Mouse (Mus musculus): ENCODE results near the gene Rpl35a. TPM values are rescaled to one million over a fixed set of nuclear protein-coding genes. Genes with fewer than 3 reads are reported as not detected.

Rpl35a gene
- total and polyA plus RNA-seq, 2 experiments from 2014 or later = 447 to 710 TPM

GRCm38 (mm10) chr16:33076078-33076477 is 19.8 kb downstream of the Rpl35a start:
- 80% methylated on average over 6 of the region's 6 CpGs for WGBS
- no peak for TF ChIP-seq CTCF (IDR thresholded peaks at IDR 0.05)
- Histone ChIP-seq H3K4me2 (ENCODE audit: low read depth, low read length, poor library complexity, severe bottlenecking) (no peak overlapping the region), H3K9ac (replicated peaks; ENCODE audit: low read length, poor library complexity, severe bottlenecking) (no peak overlapping the region), H3K9me3 (ENCODE audit: low read length) (no peaks in the 10 kb centered on the region), H3K27ac (ENCODE audit: low read depth, low read length) (no peak overlapping the region), H3K4me1 (ENCODE audit: insufficient read depth, low read length) (no peaks in the 10 kb centered on the region), H3K4me3 (ENCODE audit: low read depth, low read length) (no peak overlapping the region), H3K27me3 (ENCODE audit: insufficient read depth, low read length) (no peaks in the 10 kb centered on the region), H3K36me3 (ENCODE audit: insufficient read depth, low read length) (peaks cover 34% of the 10 kb centered on the region; the same call in 1 of the 2 replicates)
- no peak for DNase-seq (ENCODE audit: low spot score)
- ATAC-seq (ENCODE audit: low FRiP score) = no peak

- DNase-seq (ENCODE audit: low spot score) = no peak
- Histone ChIP-seq H3K4me2 (ENCODE audit: low read depth, low read length, poor library complexity, severe bottlenecking) (no peak overlapping the region), H3K36me3 (ENCODE audit: insufficient read depth, low read length) (peaks cover 37% of the 10 kb centered on the region; the same call in 1 of the 2 replicates), H3K9ac (replicated peaks; ENCODE audit: low read length, poor library complexity, severe bottlenecking) (no peak overlapping the region), H3K27ac (ENCODE audit: low read depth, low read length) (no peak overlapping the region), H3K4me3 (ENCODE audit: low read depth, low read length) (no peak overlapping the region), H3K9me3 (ENCODE audit: low read length) (no peaks in the 10 kb centered on the region), H3K27me3 (ENCODE audit: insufficient read depth, low read length) (no peaks in the 10 kb centered on the region), H3K4me1 (ENCODE audit: insufficient read depth, low read length) (no peaks in the 10 kb centered on the region)
- TF ChIP-seq CTCF (IDR thresholded peaks at IDR 0.05) = no peak
- WGBS = 92% methylated on average over 5 of the region's 5 CpGs
- ATAC-seq (ENCODE audit: low FRiP score) = no peak
Observed at GRCm38 (mm10) chr16:33077069-33077627, 20.9 kb downstream of the Rpl35a start.

- H3K9ac ChIP-seq (replicated peaks; ENCODE audit: low read length, poor library complexity, severe bottlenecking) = no peak overlapping the region
- H3K27ac ChIP-seq (ENCODE audit: low read depth, low read length) = no peak overlapping the region
- no peak overlapping the region for H3K4me2 ChIP-seq (ENCODE audit: low read depth, low read length, poor library complexity, severe bottlenecking)
- H3K4me3 ChIP-seq (ENCODE audit: low read depth, low read length) = no peak overlapping the region
- no peaks in the 10 kb centered on the region for H3K9me3 ChIP-seq (ENCODE audit: low read length)
- no peak for DNase-seq (ENCODE audit: low spot score)
- no peak for ATAC-seq (ENCODE audit: low FRiP score)
- WGBS = 96% methylated on average over 7 of the region's 7 CpGs
- no peaks in the 10 kb centered on the region for H3K4me1 ChIP-seq (ENCODE audit: insufficient read depth, low read length)
- H3K36me3 ChIP-seq (ENCODE audit: insufficient read depth, low read length) = peaks cover 38% of the 10 kb centered on the region
- TF ChIP-seq CTCF (IDR thresholded peaks at IDR 0.05) = no peak
- no peaks in the 10 kb centered on the region for H3K27me3 ChIP-seq (ENCODE audit: insufficient read depth, low read length)
Observed at GRCm38 (mm10) chr16:33080063-33080462, 23.8 kb downstream of the Rpl35a start.

GRCm38 (mm10) chr16:33082951-33083350 is 26.7 kb downstream of the Rpl35a start:
- no peak overlapping the region for H3K9ac ChIP-seq (replicated peaks; ENCODE audit: low read length, poor library complexity, severe bottlenecking)
- H3K4me2 ChIP-seq (ENCODE audit: low read depth, low read length, poor library complexity, severe bottlenecking) = no peak overlapping the region
- no peaks in the 10 kb centered on the region for H3K27me3 ChIP-seq (ENCODE audit: insufficient read depth, low read length)
- H3K9me3 ChIP-seq (ENCODE audit: low read length) = no peaks in the 10 kb centered on the region
- no peak for TF ChIP-seq CTCF (IDR thresholded peaks at IDR 0.05)
- no peak for DNase-seq (ENCODE audit: low spot score)
- H3K4me3 ChIP-seq (ENCODE audit: low read depth, low read length) = no peak overlapping the region
- H3K4me1 ChIP-seq (ENCODE audit: insufficient read depth, low read length) = no peaks in the 10 kb centered on the region
- H3K36me3 ChIP-seq (ENCODE audit: insufficient read depth, low read length) = peaks cover 25% of the 10 kb centered on the region
- no peak for ATAC-seq (ENCODE audit: low FRiP score)
- 92% methylated on average over 6 of the region's 6 CpGs for WGBS
- H3K27ac ChIP-seq (ENCODE audit: low read depth, low read length) = no peak overlapping the region

- Histone ChIP-seq H3K27ac (ENCODE audit: low read depth, low read length) (no peak overlapping the region), H3K4me1 (ENCODE audit: insufficient read depth, low read length) (no peaks in the 10 kb centered on the region), H3K4me2 (ENCODE audit: low read depth, low read length, poor library complexity, severe bottlenecking) (no peak overlapping the region), H3K4me3 (ENCODE audit: low read depth, low read length) (no peak overlapping the region), H3K27me3 (ENCODE audit: insufficient read depth, low read length) (no peaks in the 10 kb centered on the region), H3K9me3 (ENCODE audit: low read length) (no peaks in the 10 kb centered on the region), H3K36me3 (ENCODE audit: insufficient read depth, low read length) (peaks cover 24% of the 10 kb centered on the region), H3K9ac (replicated peaks; ENCODE audit: low read length, poor library complexity, severe bottlenecking) (no peak overlapping the region)
- DNase-seq (ENCODE audit: low spot score) (no peak), ATAC-seq (ENCODE audit: low FRiP score) (no peak)
- no peak for TF ChIP-seq CTCF (IDR thresholded peaks at IDR 0.05)
- 92% methylated on average over 2 of the region's 2 CpGs for WGBS
Observed at GRCm38 (mm10) chr16:33083996-33084395, 27.7 kb downstream of the Rpl35a start.

- WGBS = 90% methylated on average over 8 of the region's 8 CpGs
- Histone ChIP-seq H3K27me3 (ENCODE audit: insufficient read depth, low read length) (no peaks in the 10 kb centered on the region), H3K4me2 (ENCODE audit: low read depth, low read length, poor library complexity, severe bottlenecking) (no peak overlapping the region), H3K36me3 (ENCODE audit: insufficient read depth, low read length) (peaks cover 25% of the 10 kb centered on the region), H3K4me3 (ENCODE audit: low read depth, low read length) (no peak overlapping the region), H3K27ac (ENCODE audit: low read depth, low read length) (no peak overlapping the region), H3K4me1 (ENCODE audit: insufficient read depth, low read length) (no peaks in the 10 kb centered on the region), H3K9me3 (ENCODE audit: low read length) (no peaks in the 10 kb centered on the region), H3K9ac (replicated peaks; ENCODE audit: low read length, poor library complexity, severe bottlenecking) (no peak overlapping the region)
- no peak for ATAC-seq (ENCODE audit: low FRiP score)
- no peak for TF ChIP-seq CTCF (IDR thresholded peaks at IDR 0.05)
- DNase-seq (ENCODE audit: low spot score) = no peak
Observed at GRCm38 (mm10) chr16:33085666-33086065, 29.4 kb downstream of the Rpl35a start.

MicroRNAs within 50 kb of the gene (microRNA counts, 519-probe panel; counts per million panel counts)
- 528 counts per million, percentile 58 among the panel's probes with 10 or more counts for microRNA mmu-miR-1947

Small RNAs within 50 kb of the gene (microRNA-seq; reads per million reads assigned to microRNA genes)
- gene Gm22231 (ENCODE audit: borderline number of aligned reads) = not detected
- 5.0 reads per million, percentile 11 among the genes with 10 or more reads in this experiment for gene Mir1947 (ENCODE audit: borderline number of aligned reads)

Other genes starting within 250 kb of the Rpl35a start
- gene Smbd1, start 246.0 kb upstream of the Rpl35a start, total RNA-seq (2014; rRNA removed) = not detected in 2 replicates
- gene Smbd1, start 246.0 kb upstream of the Rpl35a start, polyA plus RNA-seq (2015; fragmentation: Nextera tagmentation; extraction: Ambion mirVana) = not detected in 2 replicates
- 56.9 and 125 TPM in 2 replicates for gene Fyttd1, start 179.0 kb upstream of the Rpl35a start, total RNA-seq (2014; rRNA removed)
- gene Fyttd1, start 179.0 kb upstream of the Rpl35a start, polyA plus RNA-seq (2015; fragmentation: Nextera tagmentation; extraction: Ambion mirVana) = 115 and 139 TPM in 2 replicates
- gene Rubcn, start 178.7 kb upstream of the Rpl35a start, total RNA-seq (2014; rRNA removed) = 75.0 and 84.0 TPM in 2 replicates
- gene Rubcn, start 178.7 kb upstream of the Rpl35a start, polyA plus RNA-seq (2015; fragmentation: Nextera tagmentation; extraction: Ambion mirVana) = 25.5 TPM in 2 replicates
- gene Lrch3, start 142.4 kb upstream of the Rpl35a start, total RNA-seq (2014; rRNA removed) = 38.9 and 40.6 TPM in 2 replicates
- gene Lrch3, start 142.4 kb upstream of the Rpl35a start, polyA plus RNA-seq (2015; fragmentation: Nextera tagmentation; extraction: Ambion mirVana) = 23.5 and 25.3 TPM in 2 replicates
- 2.5 and 8.3 TPM in 2 replicates for gene Iqcg, start 235 bp upstream of the Rpl35a start, total RNA-seq (2014; rRNA removed)
- 4.7 and 5.1 TPM in 2 replicates for gene Iqcg, start 235 bp upstream of the Rpl35a start, polyA plus RNA-seq (2015; fragmentation: Nextera tagmentation; extraction: Ambion mirVana)
- 7.6 and 19.0 TPM in 2 replicates for gene Lmln, start 6.1 kb downstream of the Rpl35a start, total RNA-seq (2014; rRNA removed)
- 1.4 and 2.4 TPM in 2 replicates for gene Lmln, start 6.1 kb downstream of the Rpl35a start, polyA plus RNA-seq (2015; fragmentation: Nextera tagmentation; extraction: Ambion mirVana)
- 25.1 TPM in 2 replicates for gene Osbpl11, start 128.6 kb downstream of the Rpl35a start, total RNA-seq (2014; rRNA removed)
- 11.7 and 12.0 TPM in 2 replicates for gene Osbpl11, start 128.6 kb downstream of the Rpl35a start, polyA plus RNA-seq (2015; fragmentation: Nextera tagmentation; extraction: Ambion mirVana)
- gene Snx4, start 195.0 kb downstream of the Rpl35a start, total RNA-seq (2014; rRNA removed) = 65.8 and 84.6 TPM in 2 replicates
- gene Snx4, start 195.0 kb downstream of the Rpl35a start, polyA plus RNA-seq (2015; fragmentation: Nextera tagmentation; extraction: Ambion mirVana) = 108 and 111 TPM in 2 replicates

All from midbrain, postnatal 0 days (tissue).